Mouse (Mus musculus) kidney, postnatal 14 days (tissue): ENCODE data around the gene Gdf10.

ENCODE experiments used
- DNase-seq: peaks from one replicate; pipeline ENCODE4 v3.0.0; 2022; ENCODE audit warnings: mixed read lengths

Gdf10 gene

GRCm38 (mm10) chr14:33923168-33924070, at the start of gene Gdf10:
Gene Gdf10 (plus strand): TSS chr14:33923587.
- peak; percentile 42 for DNase-seq

GRCm38 (mm10) chr14:33878826-33879225, 44.6 kb upstream of the Gdf10 start:
- no peak for DNase-seq

GRCm38 (mm10) chr14:33880236-33880635, 43.2 kb upstream of the Gdf10 start:
- DNase-seq, result no peak

GRCm38 (mm10) chr14:33881471-33881870, 41.9 kb upstream of the Gdf10 start:
- no peak for DNase-seq

- DNase-seq, result no peak
These were observed 40.3 kb upstream of the Gdf10 start for GRCm38 (mm10) chr14:33883046-33883445.

GRCm38 (mm10) chr14:33885466-33885865, 37.9 kb upstream of the Gdf10 start:
- DNase-seq, result no peak

- DNase-seq, result no peak
These were observed 34.9 kb upstream of the Gdf10 start for GRCm38 (mm10) chr14:33888387-33889035.

- no peak for DNase-seq
These were observed 33.4 kb upstream of the Gdf10 start for GRCm38 (mm10) chr14:33889971-33890370.

GRCm38 (mm10) chr14:33891507-33891906, 31.9 kb upstream of the Gdf10 start:
- no peak for DNase-seq

GRCm38 (mm10) chr14:33895777-33896176, 27.6 kb upstream of the Gdf10 start:
- no peak for DNase-seq

- DNase-seq, result no peak
These were observed 26.6 kb upstream of the Gdf10 start for GRCm38 (mm10) chr14:33896628-33897300.

- DNase-seq, result no peak
These were observed 20.6 kb upstream of the Gdf10 start for GRCm38 (mm10) chr14:33902783-33903182.

GRCm38 (mm10) chr14:33903199-33903598, 20.2 kb upstream of the Gdf10 start:
- no peak for DNase-seq

GRCm38 (mm10) chr14:33904851-33905250, 18.5 kb upstream of the Gdf10 start:
- DNase-seq, result no peak

- DNase-seq, result peak; percentile 76
These were observed 9.7 kb upstream of the Gdf10 start for GRCm38 (mm10) chr14:33913727-33914126.

GRCm38 (mm10) chr14:33914206-33914605, 9.2 kb upstream of the Gdf10 start:
- no peak for DNase-seq

GRCm38 (mm10) chr14:33920727-33921559, 2.4 kb upstream of the Gdf10 start:
- no peak for DNase-seq

- DNase-seq, result no peak
These were observed 618 bp upstream of the Gdf10 start for GRCm38 (mm10) chr14:33922771-33923167.

GRCm38 (mm10) chr14:33931853-33932252, 8.5 kb downstream of the Gdf10 start:
- no peak for DNase-seq

- DNase-seq, result peak; percentile 77
These were observed 9.7 kb downstream of the Gdf10 start for GRCm38 (mm10) chr14:33932935-33933703.

GRCm38 (mm10) chr14:33933778-33934317, 10.5 kb downstream of the Gdf10 start:
- DNase-seq, result peak; percentile 63
